Mouse (Mus musculus) urinary bladder, postnatal 36 days (tissue): ENCODE measurements around the gene Kcnq1.

Experiments used
- DNase-seq, 2 experiments: peaks; one replicate each; pipeline ENCODE4 v3.0.0; 2022; ENCODE audit warnings: low spot score in 2 of 2, mixed read lengths in 1 of 2

Kcnq1 gene

GRCm38 (mm10) chr7:143185506-143185905, 79.3 kb downstream of the Kcnq1 start:
- DNase-seq, result no peak

GRCm38 (mm10) chr7:143186378-143186777, 80.2 kb downstream of the Kcnq1 start:
- no peak for DNase-seq

- no peak for DNase-seq
Measured at GRCm38 (mm10) chr7:143187181-143187580, 81.0 kb downstream of the Kcnq1 start.

GRCm38 (mm10) chr7:143188589-143188988, 82.4 kb downstream of the Kcnq1 start:
- DNase-seq, result peak in 1 of 2 experiments; percentile 26

GRCm38 (mm10) chr7:143189965-143190722, 84.0 kb downstream of the Kcnq1 start:
- no peak for DNase-seq

GRCm38 (mm10) chr7:143190911-143191310, 84.7 kb downstream of the Kcnq1 start:
- no peak for DNase-seq

GRCm38 (mm10) chr7:143192392-143192791, 86.2 kb downstream of the Kcnq1 start:
- DNase-seq, result no peak

GRCm38 (mm10) chr7:143194064-143194463, 87.9 kb downstream of the Kcnq1 start:
- DNase-seq, result no peak

GRCm38 (mm10) chr7:143197951-143198440, 91.8 kb downstream of the Kcnq1 start:
- DNase-seq, result no peak

- no peak for DNase-seq
Measured at GRCm38 (mm10) chr7:143198443-143198842, 92.3 kb downstream of the Kcnq1 start.

- no peak for DNase-seq
Measured at GRCm38 (mm10) chr7:143201255-143201654, 95.1 kb downstream of the Kcnq1 start.

GRCm38 (mm10) chr7:143203897-143204296, 97.7 kb downstream of the Kcnq1 start:
- no peak for DNase-seq

- no peak for DNase-seq
Measured at GRCm38 (mm10) chr7:143207044-143207443, 100.9 kb downstream of the Kcnq1 start.

GRCm38 (mm10) chr7:143210796-143211195, 104.6 kb downstream of the Kcnq1 start:
- peak in 1 of 2 experiments; percentile 51 for DNase-seq

GRCm38 (mm10) chr7:143251206-143251605, 145.0 kb downstream of the Kcnq1 start:
- DNase-seq, result no peak

- DNase-seq, result no peak
Measured at GRCm38 (mm10) chr7:143253126-143253871, 147.1 kb downstream of the Kcnq1 start.

- no peak for DNase-seq
Measured at GRCm38 (mm10) chr7:143254901-143255300, 148.7 kb downstream of the Kcnq1 start.

GRCm38 (mm10) chr7:143261246-143261645, 155.1 kb downstream of the Kcnq1 start:
- DNase-seq, result no peak

- DNase-seq, result no peak
Measured at GRCm38 (mm10) chr7:143263557-143263956, 157.4 kb downstream of the Kcnq1 start.

- DNase-seq, result no peak
Measured at GRCm38 (mm10) chr7:143263966-143264365, 157.8 kb downstream of the Kcnq1 start.

- DNase-seq, result no peak
Measured at GRCm38 (mm10) chr7:143265386-143265785, 159.2 kb downstream of the Kcnq1 start.

- DNase-seq, result no peak
Measured at GRCm38 (mm10) chr7:143265829-143266438, 159.8 kb downstream of the Kcnq1 start.
